Mouse (Mus musculus) thymus, adult 2 months (tissue): ENCODE results near the gene 1810049J17Rik.

ENCODE experiments used
- CTCF ChIP-seq: fragments of 200-500 bp; IDR thresholded peaks from 2 replicates; pipeline ENCODE4 v1.5.1; 2012; ENCODE audit warnings: mild to moderate bottlenecking, control low read depth, low read length, moderate library complexity, borderline replicate concordance; ENCODE audit not compliant: control insufficient read depth, poor library complexity, insufficient read depth; ENCODE audit errors: extremely low read depth
- POLR2A ChIP-seq: fragments of 200-500 bp; IDR thresholded peaks from 2 replicates; pipeline ENCODE4 v1.6.1; 2012; ENCODE audit warnings: mild to moderate bottlenecking, low read length, control low read depth, moderate library complexity; ENCODE audit not compliant: control insufficient read depth, poor library complexity, insufficient read depth; ENCODE audit errors: extremely low read depth

GRCm38 (mm10) chr15:12367306-12368080, 45.8 kb upstream of the 1810049J17Rik start:
- TF ChIP-seq POLR2A (no peak), CTCF (no peak)
